Mouse (Mus musculus) ovary, adult 10 weeks (tissue): ENCODE data around the gene 1700010I14Rik. TPM values are rescaled to one million over a fixed set of nuclear protein-coding genes. Genes with fewer than 3 reads are reported as not detected.

ENCODE experiments used
- polyA plus RNA-seq: library from polyadenylated mRNA; stranded (reverse); fragments of 350-450 nt; fragmentation: Illumina TruSeq; extraction: RNeasy Lipid Tissue Mini Kit (QIAGEN cat#74804); gene quantifications from one replicate; pipeline ENCODE4 v1.2.3, GENCODE M21; 2014

1700010I14Rik gene
- 2.0 TPM for polyA plus RNA-seq

DNA sequence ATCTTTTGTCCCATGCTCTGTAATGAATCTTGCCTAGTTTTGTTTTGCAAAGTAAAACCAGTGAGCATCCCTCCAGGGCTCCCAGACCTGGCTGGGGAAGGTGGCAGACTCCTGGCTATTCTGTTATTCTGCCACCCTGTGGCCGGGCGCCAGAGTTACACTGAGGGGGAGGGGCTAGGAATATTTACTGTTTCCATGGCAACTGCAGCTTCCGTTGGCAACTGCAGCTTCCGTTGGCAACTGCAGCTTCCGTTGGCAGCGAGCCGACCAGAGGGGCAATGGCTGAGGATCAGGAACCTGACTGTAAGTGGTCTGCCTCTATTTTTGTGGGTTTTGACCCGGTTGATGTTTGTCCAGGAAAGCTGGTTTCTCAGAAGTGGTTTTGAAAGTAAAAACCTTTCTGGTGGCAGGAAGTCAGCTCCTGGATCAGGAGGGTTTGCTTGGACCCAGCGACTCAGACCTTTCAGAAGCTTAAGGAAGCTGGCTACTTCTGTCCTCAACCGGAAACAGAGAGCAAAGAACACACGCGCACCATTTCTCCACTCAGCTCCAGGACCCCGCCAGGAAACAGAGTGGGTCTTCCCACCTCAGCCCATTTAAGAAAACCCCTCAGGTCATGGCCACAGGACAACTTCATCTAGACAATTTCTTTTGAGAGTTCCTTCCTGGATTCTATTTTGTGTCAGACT, at the start of gene 1700010I14Rik:
Gene 1700010I14Rik, plus strand, starts transcription at position 215 of the 689 bp plus-strand sequence.

